Mouse (Mus musculus) kidney, embryonic 16.5 days (tissue): ENCODE measurements around the gene Cbr3. TPM values are rescaled to one million over a fixed set of nuclear protein-coding genes. Genes with fewer than 3 reads are reported as not detected.
"Not testable (repeated sequence)": the region's sequence is repeated elsewhere in the genome, so short reads cannot be mapped to it uniquely, and the experiment has no call there.

Experiments used
- ATAC-seq: fragments of 200-750 bp; cut with Nextera tagmentation; 2 replicates; pipeline ENCODE4 v1.8.0; 2017; ENCODE audit warnings: moderate TSS enrichment; ENCODE audit not compliant: low FRiP score, low TSS enrichment
- H3K27ac ChIP-seq: fragments of 300-500 bp; sonication (generic); 2 replicates; pipeline ENCODE4 v1.5.1; 2014; ENCODE audit warnings: low read length
- H3K27me3 ChIP-seq: fragments of 300-500 bp; sonication (generic); 2 replicates; pipeline ENCODE4 v1.6.1; 2014; ENCODE audit warnings: low read length, control low read depth, mixed read lengths; ENCODE audit not compliant: insufficient read depth
- H3K36me3 ChIP-seq: fragments of 300-500 bp; sonication (generic); 2 replicates; pipeline ENCODE4 v1.6.1; 2014; ENCODE audit warnings: low read length, control low read depth, mixed read lengths; ENCODE audit not compliant: insufficient read depth
- H3K4me1 ChIP-seq: fragments of 300-500 bp; sonication (generic); 2 replicates; pipeline ENCODE4 v1.6.1; 2014; ENCODE audit warnings: low read length, control low read depth, mixed read lengths; ENCODE audit not compliant: insufficient read depth
- H3K4me2 ChIP-seq: fragments of 300-500 bp; sonication (generic); replicated peaks from 2 replicates; pipeline ENCODE4 v1.6.1; 2014; ENCODE audit warnings: low read depth, low read length
- H3K4me3 ChIP-seq: fragments of 300-500 bp; sonication (generic); 2 replicates; pipeline ENCODE4 v1.5.1; 2014; ENCODE audit warnings: mild to moderate bottlenecking, low read length
- H3K9ac ChIP-seq: fragments of 300-500 bp; sonication (generic); replicated peaks from 2 replicates; pipeline ENCODE4 v1.6.1; 2014; ENCODE audit warnings: low read length
- H3K9me3 ChIP-seq: fragments of 300-500 bp; sonication (generic); 2 replicates; pipeline ENCODE4 v1.6.1; 2016; ENCODE audit warnings: low read length, control low read depth
- WGBS: fragments of 180-500 bp; shearing (Covaris S2); extraction: QIAGEN DNeasy Blood & Tissue Kit; methylation state at CpG from one replicate; pipeline ENCODE4 v1.1.7; 2014; 5-methylcytosine and 5-hydroxymethylcytosine counted together
- polyA plus RNA-seq: library from polyadenylated mRNA; unstranded; fragments of >200 nt; fragmentation: Nextera tagmentation; extraction: Ambion mirVana; gene quantifications from 2 replicates; pipeline ENCODE4 v1.2.1, GENCODE M21; 2015

Cbr3 gene
- polyA plus RNA-seq, result 7.6 and 8.6 TPM in 2 replicates

DNA sequence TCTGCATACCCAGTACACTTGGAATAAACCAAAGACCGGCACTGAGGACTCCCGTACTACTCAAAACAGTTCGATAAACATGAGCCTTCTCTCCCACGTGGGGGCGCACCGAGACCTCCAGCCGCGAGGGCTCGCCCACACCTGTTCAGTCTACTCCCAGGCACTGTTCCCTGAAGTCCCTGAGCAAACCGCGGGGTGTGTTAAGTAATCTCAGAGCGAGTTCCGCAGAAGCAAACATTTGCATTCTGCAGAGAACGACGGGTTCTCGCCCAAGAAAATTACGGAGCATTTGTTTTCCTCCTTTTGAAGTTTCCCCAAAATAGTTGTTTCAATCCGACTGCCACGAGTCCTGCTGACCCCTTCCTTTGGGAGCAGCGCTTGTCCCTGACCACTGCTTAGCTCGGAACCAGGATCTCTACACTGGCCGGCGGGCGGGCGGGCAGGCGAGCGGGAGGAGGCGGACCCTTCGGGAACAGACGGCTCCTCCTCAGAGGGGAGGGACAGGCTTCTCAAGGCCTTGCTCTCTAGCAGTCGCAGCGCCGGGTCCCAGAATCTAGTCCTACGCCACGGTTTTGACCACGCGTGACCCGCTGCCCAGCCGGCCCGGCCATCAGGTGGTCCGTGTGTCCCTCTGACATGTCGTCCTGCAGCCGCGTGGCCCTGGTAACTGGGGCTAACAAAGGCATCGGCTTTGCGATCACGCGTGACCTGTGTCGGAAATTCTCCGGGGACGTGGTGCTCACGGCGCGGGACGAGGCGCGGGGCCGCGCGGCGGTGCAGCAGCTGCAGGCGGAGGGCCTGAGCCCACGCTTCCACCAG is at the start of gene Cbr3:
Cbr3 (plus strand) TSS at position 527 of the 819 bp plus-strand sequence.
- peak; percentile 87 for ATAC-seq
- H3K4me3 ChIP-seq, result peak within 1 kb of the TSS; percentile 59
- H3K36me3 ChIP-seq, result no peaks in the 10 kb centered on the region
- H3K4me2 ChIP-seq, result peak within 1 kb of the TSS; percentile 97
- H3K4me1 ChIP-seq, result peaks cover 16% of the 10 kb centered on the region
- under 1% methylated on average over 63 of the region's 63 CpGs for WGBS
- peaks cover 38% of the 10 kb centered on the region for H3K27me3 ChIP-seq
- no peak within 1 kb of the TSS for H3K27ac ChIP-seq
- H3K9me3 ChIP-seq, result no peaks in the 10 kb centered on the region
- H3K9ac ChIP-seq, result peak within 1 kb of the TSS; percentile 67

DNA sequence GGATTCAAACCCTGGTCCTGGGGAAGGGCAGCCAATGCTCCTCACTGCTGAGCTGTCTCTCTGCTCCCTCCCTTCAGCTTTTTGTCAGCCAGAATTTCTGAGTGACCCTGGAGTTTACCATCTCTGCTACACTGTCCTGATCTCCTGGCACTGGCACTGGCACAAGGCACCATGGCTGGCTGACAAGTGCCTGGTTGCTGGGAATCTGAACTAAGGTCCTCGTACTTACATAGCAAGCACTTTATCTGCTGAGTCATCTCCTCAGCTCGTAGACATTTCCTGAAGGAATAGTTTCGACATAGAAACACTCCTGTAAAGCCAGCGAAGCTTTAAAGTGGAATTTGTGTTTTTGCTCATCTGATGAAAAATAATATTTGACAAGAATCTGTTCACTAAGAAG is 39.0 kb upstream of the Cbr3 start:
- H3K9me3 ChIP-seq, result no peaks in the 10 kb centered on the region
- no peak overlapping the region for H3K4me2 ChIP-seq
- H3K4me1 ChIP-seq, result no peaks in the 10 kb centered on the region
- no peak for ATAC-seq
- no peak overlapping the region for H3K27ac ChIP-seq
- 55% methylated on average over 4 of the region's 4 CpGs for WGBS
- H3K27me3 ChIP-seq, result no peaks in the 10 kb centered on the region
- H3K9ac ChIP-seq, result no peak overlapping the region
- no peaks in the 10 kb centered on the region for H3K36me3 ChIP-seq
- no peak overlapping the region for H3K4me3 ChIP-seq

DNA sequence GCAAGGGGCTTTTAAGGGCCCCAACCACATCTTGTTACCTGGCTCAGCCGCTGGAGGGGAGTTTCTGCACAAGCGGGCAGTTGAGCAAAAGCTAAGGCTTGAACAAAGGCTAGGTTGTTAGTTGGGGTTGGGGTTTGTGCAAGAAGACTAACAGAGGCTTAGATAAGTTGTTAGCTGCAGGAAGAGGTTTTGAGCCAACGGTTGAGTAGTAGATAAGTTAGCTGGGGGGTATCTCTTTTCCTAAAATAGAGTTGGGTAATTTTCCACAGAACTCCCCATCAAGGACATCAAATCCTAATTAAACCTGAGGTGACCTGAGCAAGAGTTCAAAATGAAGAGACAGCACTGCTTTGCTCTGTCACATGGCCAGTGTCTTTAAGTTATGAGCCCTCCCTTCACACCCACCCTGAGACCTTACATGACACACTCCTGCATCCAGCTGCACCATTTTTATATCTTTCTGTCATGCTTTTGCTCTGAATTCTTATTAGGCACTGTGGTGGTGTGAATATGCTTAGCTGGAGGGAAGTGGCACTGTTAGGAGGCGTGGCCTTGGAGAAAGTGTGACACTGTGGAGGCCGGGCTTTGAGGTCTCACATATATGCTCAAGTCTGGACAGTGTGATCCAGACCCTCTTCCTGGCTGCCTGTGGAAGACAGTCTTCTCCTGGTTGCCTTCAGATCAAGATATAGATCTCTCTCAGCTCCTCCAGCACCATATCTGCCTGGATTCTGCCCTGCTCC is 34.4 kb upstream of the Cbr3 start:
- H3K27me3 ChIP-seq, result no peaks in the 10 kb centered on the region
- no peak overlapping the region for H3K9ac ChIP-seq
- 86% methylated on average over 5 of the region's 5 CpGs for WGBS
- no peaks in the 10 kb centered on the region for H3K4me1 ChIP-seq
- no peak overlapping the region for H3K4me2 ChIP-seq
- H3K36me3 ChIP-seq, result no peaks in the 10 kb centered on the region
- no peaks in the 10 kb centered on the region for H3K9me3 ChIP-seq
- no peak overlapping the region for H3K27ac ChIP-seq
- no peak overlapping the region for H3K4me3 ChIP-seq
- ATAC-seq, result no peak

DNA sequence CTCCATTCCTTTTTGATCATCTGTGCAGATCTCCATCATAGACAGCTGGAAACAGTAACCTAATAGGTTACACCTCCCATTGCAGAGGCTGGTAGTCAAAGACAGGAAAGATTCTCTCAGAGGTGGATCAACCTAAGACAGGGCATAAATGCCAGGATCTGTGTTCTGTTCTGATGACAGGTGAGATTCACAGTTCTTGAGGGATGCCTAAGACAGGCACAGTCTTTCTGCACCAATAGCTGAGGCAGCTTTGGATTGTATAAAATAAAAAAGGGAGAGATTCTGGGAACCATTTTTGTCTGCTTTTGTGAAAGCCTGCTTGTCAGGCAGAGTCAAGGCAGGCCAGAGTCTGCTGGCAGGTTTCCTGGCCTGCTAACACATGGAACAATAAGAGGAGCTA is 15.0 kb upstream of the Cbr3 start:
- no peaks in the 10 kb centered on the region for H3K36me3 ChIP-seq
- H3K27ac ChIP-seq, result no peak overlapping the region
- no peak overlapping the region for H3K9ac ChIP-seq
- H3K4me2 ChIP-seq, result no peak overlapping the region
- H3K9me3 ChIP-seq, result peaks cover 19% of the 10 kb centered on the region
- H3K27me3 ChIP-seq, result no peaks in the 10 kb centered on the region
- no peaks in the 10 kb centered on the region for H3K4me1 ChIP-seq
- no peak overlapping the region for H3K4me3 ChIP-seq
- ATAC-seq, result no peak

DNA sequence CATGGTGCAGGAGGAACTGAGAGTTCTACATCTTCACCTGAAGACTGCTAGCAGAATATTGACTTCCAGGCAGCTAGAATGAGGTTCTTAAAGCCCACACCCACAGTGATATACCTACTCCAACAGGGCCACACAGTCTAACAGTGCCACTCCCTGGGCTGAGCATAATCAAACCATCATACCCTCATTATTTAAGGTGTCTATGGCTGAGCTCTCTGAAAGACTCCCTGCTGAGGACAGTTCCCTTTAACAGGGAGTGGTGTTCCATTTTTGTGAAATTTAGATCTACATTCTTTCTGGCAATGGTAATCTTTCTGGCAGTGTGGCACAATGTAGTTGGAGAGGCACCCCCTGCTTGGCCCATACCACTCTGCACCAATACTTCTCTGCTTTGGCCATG is 13.5 kb upstream of the Cbr3 start:
- no peak for ATAC-seq
- no peaks in the 10 kb centered on the region for H3K36me3 ChIP-seq
- H3K9ac ChIP-seq, result no peak overlapping the region
- H3K27ac ChIP-seq, result no peak overlapping the region
- H3K4me1 ChIP-seq, result no peaks in the 10 kb centered on the region
- H3K4me3 ChIP-seq, result no peak overlapping the region
- peaks cover 14% of the 10 kb centered on the region for H3K9me3 ChIP-seq
- H3K4me2 ChIP-seq, result no peak overlapping the region
- H3K27me3 ChIP-seq, result no peaks in the 10 kb centered on the region

DNA sequence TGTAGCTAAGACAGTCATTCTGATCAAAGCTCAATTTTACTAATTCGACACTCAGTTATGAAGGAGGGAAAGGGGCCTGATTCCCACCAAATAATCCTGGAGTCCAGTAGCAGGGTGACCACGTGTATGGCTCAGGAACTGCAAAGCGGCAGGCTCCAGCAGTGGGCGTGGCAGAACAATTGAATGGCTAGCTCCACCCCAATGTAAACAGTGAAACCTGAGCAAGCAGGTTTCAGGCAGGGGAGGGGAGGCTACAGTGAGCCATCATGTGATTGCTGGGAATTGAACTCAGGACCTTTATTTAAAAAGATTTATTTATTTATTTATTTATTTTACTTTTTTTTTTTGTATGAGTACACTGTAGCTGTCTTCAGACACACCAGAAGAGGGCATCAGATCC is 12.5 kb upstream of the Cbr3 start:
- H3K27me3 ChIP-seq, H3K4me1 ChIP-seq, H3K4me2 ChIP-seq, H3K4me3 ChIP-seq, H3K27ac ChIP-seq, H3K36me3 ChIP-seq, H3K9ac ChIP-seq, ATAC-seq: not testable (repeated sequence)
- peaks cover 14% of the 10 kb centered on the region for H3K9me3 ChIP-seq
- WGBS, result 41% methylated on average over 4 of the region's 4 CpGs

DNA sequence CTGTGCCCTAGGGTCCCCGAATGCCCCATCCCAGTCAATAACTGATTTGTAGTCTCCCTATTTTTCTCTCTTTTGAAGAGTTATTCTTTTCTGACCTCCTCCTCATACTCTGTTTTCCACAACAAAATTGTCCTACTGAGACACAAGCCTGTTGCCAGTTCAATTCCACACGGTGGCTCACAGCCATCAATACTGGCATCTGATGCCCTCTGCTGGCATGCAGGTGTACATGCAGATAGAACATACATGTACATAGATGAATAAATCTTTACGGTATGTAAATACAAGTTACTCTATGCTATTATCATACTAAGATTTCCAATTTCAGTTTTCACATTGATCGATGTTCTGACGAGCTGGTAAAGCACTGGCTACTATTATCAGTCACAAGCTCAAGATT is 12.0 kb upstream of the Cbr3 start:
- Histone ChIP-seq H3K27ac (no peak overlapping the region), H3K4me2 (no peak overlapping the region), H3K9me3 (peaks cover 14% of the 10 kb centered on the region), H3K4me3 (no peak overlapping the region), H3K4me1 (no peaks in the 10 kb centered on the region), H3K36me3 (no peaks in the 10 kb centered on the region), H3K27me3 (no peaks in the 10 kb centered on the region), H3K9ac (no peak overlapping the region)
- WGBS, result 88% methylated on average over 5 of the region's 5 CpGs
- no peak for ATAC-seq

DNA sequence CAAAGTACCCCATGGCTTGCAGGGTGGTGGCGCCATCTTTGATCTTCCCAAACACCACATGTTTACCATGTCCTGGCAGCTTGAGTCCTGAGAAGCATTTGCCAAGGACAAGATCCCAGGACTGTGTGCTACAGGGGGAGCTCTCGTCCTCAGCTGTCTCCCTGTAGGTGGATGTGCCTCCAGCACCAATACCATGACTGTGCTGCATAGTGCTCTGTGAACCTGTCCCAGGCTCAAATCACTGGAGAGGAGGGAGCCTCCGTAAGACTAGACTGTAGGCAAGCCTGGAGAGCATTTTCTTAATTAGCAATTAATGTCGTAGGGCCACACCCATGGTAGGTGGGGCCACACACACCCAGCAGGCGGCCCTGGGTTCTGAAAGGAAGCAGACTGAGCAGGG is 6.6 kb upstream of the Cbr3 start:
- no peak overlapping the region for H3K27ac ChIP-seq
- no peak overlapping the region for H3K9ac ChIP-seq
- no peaks in the 10 kb centered on the region for H3K9me3 ChIP-seq
- 82% methylated on average over 5 of the region's 5 CpGs for WGBS
- no peak overlapping the region for H3K4me2 ChIP-seq
- H3K4me1 ChIP-seq, result no peaks in the 10 kb centered on the region
- peaks cover 4% of the 10 kb centered on the region; the same call in 1 of the 2 replicates for H3K27me3 ChIP-seq
- ATAC-seq, result no peak
- no peak overlapping the region for H3K4me3 ChIP-seq
- no peaks in the 10 kb centered on the region for H3K36me3 ChIP-seq

DNA sequence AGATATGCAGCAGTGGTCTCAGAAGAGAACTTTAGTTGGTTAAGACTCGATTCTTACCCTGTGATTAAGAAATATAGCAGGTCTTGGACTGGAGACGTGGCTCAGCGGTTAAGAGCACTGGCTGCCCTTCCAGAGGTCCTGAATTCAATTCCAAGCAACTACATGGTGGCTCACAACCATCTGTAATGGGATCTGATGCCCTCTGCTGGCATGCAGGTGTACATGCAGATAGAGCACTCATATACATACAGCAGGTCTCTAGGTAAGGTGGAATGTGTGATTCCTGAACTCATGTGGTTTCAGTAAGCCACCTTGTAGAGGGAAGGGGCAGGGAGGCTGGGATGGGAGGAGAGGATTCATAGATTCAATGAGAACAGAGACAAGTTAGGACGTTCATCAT is 4.8 kb upstream of the Cbr3 start:
- Histone ChIP-seq H3K9ac (no peak overlapping the region), H3K27ac (no peak overlapping the region), H3K4me3 (no peak overlapping the region), H3K9me3 (no peaks in the 10 kb centered on the region), H3K36me3 (no peaks in the 10 kb centered on the region), H3K4me2 (no peak overlapping the region), H3K27me3 (peaks cover 17% of the 10 kb centered on the region), H3K4me1 (peaks cover 1% of the 10 kb centered on the region)
- no peak for ATAC-seq
- 84% methylated on average over 4 of the region's 4 CpGs for WGBS

DNA sequence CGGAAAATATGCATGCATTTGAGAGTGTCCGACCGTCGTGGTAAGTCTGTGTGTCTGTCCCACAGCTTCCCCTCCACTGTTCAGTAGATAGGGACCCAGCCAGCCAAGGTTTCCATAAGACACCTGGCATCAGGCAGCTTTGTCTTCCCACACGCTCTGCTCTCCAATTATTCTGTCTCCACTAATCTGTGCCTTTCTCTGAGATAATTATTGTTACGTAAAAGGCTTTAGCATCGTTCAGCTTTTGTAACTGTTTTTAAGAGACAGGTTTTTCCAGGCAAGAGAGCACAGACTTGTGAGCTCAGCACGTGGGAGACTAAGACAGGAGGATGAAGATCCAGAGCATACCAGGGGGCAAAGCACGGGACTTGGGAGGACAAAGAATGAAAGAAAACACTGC is 3.9 kb upstream of the Cbr3 start:
- no peak for ATAC-seq
- Histone ChIP-seq H3K9me3 (no peaks in the 10 kb centered on the region), H3K4me3 (no peak overlapping the region), H3K9ac (no peak overlapping the region), H3K27me3 (peaks cover 25% of the 10 kb centered on the region), H3K36me3 (no peaks in the 10 kb centered on the region), H3K4me1 (peaks cover 11% of the 10 kb centered on the region), H3K27ac (no peak overlapping the region), H3K4me2 (no peak overlapping the region)
- WGBS, result 63% methylated on average over 9 of the region's 9 CpGs
